Mouse (Mus musculus) heart, adult 2 months (tissue): ENCODE data around the gene Coq8b.

Experiments used
- CTCF ChIP-seq: fragments of 200-600 bp; IDR thresholded peaks from 2 replicates; pipeline ENCODE4 v1.8.1; 2022; ENCODE audit warnings: antibody characterized with exemption, mild to moderate bottlenecking, moderate library complexity
- EP300 ChIP-seq: fragments of 200-500 bp; IDR thresholded peaks from 2 replicates; pipeline ENCODE4 v1.6.1; 2011; ENCODE audit warnings: low read depth, low read length, control low read depth; ENCODE audit not compliant: insufficient read depth
- POLR2A ChIP-seq: fragments of 200-500 bp; IDR thresholded peaks from 2 replicates; pipeline ENCODE4 v1.6.1; 2011; ENCODE audit warnings: mild to moderate bottlenecking, low read depth, low read length, control low read depth; ENCODE audit not compliant: insufficient read depth

GRCm38 (mm10) chr7:27197136-27197535, 35.7 kb upstream of the Coq8b start:
- no peak for TF ChIP-seq EP300
- TF ChIP-seq POLR2A, result no peak
- no peak for TF ChIP-seq CTCF
